Mouse (Mus musculus) liver, embryonic 14.5 days (tissue): ENCODE measurements around the gene Ror2. TPM values are rescaled to one million over a fixed set of nuclear protein-coding genes. Genes with fewer than 3 reads are reported as not detected.

ENCODE experiments used
- ATAC-seq: fragments of 200-750 bp; cut with Nextera tagmentation; 2 replicates; pipeline ENCODE4 v1.8.0; 2017; ENCODE audit warnings: moderate number of reproducible peaks, mild to moderate bottlenecking, moderate library complexity; ENCODE audit not compliant: insufficient read depth
- DNase-seq, 3 experiments: peaks; one replicate each; pipeline ENCODE4 v3.0.0-alpha.2; 2012 to 2013; ENCODE audit warnings: low read depth in 3 of 3, low spot score in 3 of 3
- H3K27ac ChIP-seq: fragments of 300-500 bp; sonication (generic); 2 replicates; pipeline ENCODE4 v1.5.1; 2014; ENCODE audit warnings: moderate library complexity, mild to moderate bottlenecking, control low read depth, inconsistent platforms
- H3K27me3 ChIP-seq: fragments of 300-500 bp; sonication (generic); 2 replicates; pipeline ENCODE4 v1.6.1; 2014; ENCODE audit warnings: mild to moderate bottlenecking, low read length, moderate library complexity; ENCODE audit not compliant: control insufficient read depth, insufficient read depth
- H3K36me3 ChIP-seq: fragments of 300-500 bp; sonication (generic); replicated peaks from 2 replicates; pipeline ENCODE4 v1.6.1; 2014; ENCODE audit warnings: low read depth; ENCODE audit not compliant: control insufficient read depth, insufficient read depth
- H3K4me1 ChIP-seq, 2 experiments: fragments of 200-500 bp in 1 of 2; fragments of 300-500 bp in 1 of 2; sonication (generic) in 1 of 2; replicated peaks; 2 replicates each; pipeline ENCODE4 v1.6.1; 2012 to 2014; ENCODE audit warnings: antibody characterized with exemption in 1 of 2, inconsistent platforms in 1 of 2, low read length in 1 of 2; ENCODE audit not compliant: control insufficient read depth in 2 of 2, insufficient read depth in 2 of 2
- H3K4me2 ChIP-seq: fragments of 300-500 bp; sonication (generic); 2 replicates; pipeline ENCODE4 v1.6.1; 2014; ENCODE audit warnings: low read depth, mild to moderate bottlenecking, control low read depth, moderate library complexity
- H3K4me3 ChIP-seq, 2 experiments: fragments of 200-500 bp in 1 of 2; fragments of 300-500 bp in 1 of 2; sonication (generic) in 1 of 2; 2 replicates each; pipeline ENCODE4 v1.5.1; 2012 to 2014; ENCODE audit warnings: low read depth in 2 of 2, low read length in 2 of 2, mild to moderate bottlenecking in 2 of 2, control low read depth in 1 of 2, inconsistent platforms in 1 of 2, moderate library complexity in 1 of 2; ENCODE audit not compliant: insufficient read depth in 1 of 2
- H3K9ac ChIP-seq: fragments of 300-500 bp; sonication (generic); replicated peaks from 2 replicates; pipeline ENCODE4 v1.6.1; 2014; ENCODE audit warnings: mild to moderate bottlenecking, control low read depth, moderate library complexity
- H3K9me3 ChIP-seq: fragments of 300-500 bp; sonication (generic); 2 replicates; pipeline ENCODE4 v1.6.1; 2016; ENCODE audit warnings: low read length, mixed read lengths; ENCODE audit not compliant: control insufficient read depth
- CTCF ChIP-seq: IDR thresholded peaks from 2 replicates; pipeline ENCODE4 v1.5.1; 2016; ENCODE audit warnings: antibody characterized with exemption, low read depth, control low read depth
- EP300 ChIP-seq: IDR thresholded peaks from 2 replicates; pipeline ENCODE4 v1.6.1; 2016; ENCODE audit warnings: antibody characterized with exemption, low read depth
- WGBS: fragments of 180-500 bp; shearing (Covaris S2); extraction: QIAGEN DNeasy Blood & Tissue Kit; methylation state at CpG from one replicate; pipeline ENCODE4 v1.1.7; 2014; ENCODE audit not compliant: insufficient replicate concordance; 5-methylcytosine and 5-hydroxymethylcytosine counted together
- polyA plus RNA-seq, 2 experiments: library from polyadenylated mRNA; depleted of rRNA in 1 of 2; stranded (reverse) in 1 of 2; unstranded in 1 of 2; fragments of >200 nt; fragmentation: Nextera tagmentation in 1 of 2; extraction: Ambion mirVana in 1 of 2; gene quantifications; 2 replicates each; pipeline versions ENCODE4 v1.2.1 to v1.2.3; 2012 to 2014

Gene Ror2
- polyA plus RNA-seq, 2 experiments, result 0.03 to 0.19 TPM

GRCm38 (mm10) chr13:53219889-53220288 lies 66.0 kb downstream of the Ror2 start:
- H3K9me3 ChIP-seq, result no peaks in the 10 kb centered on the region
- no peaks in the 10 kb centered on the region for H3K27me3 ChIP-seq
- H3K36me3 ChIP-seq, result no peaks in the 10 kb centered on the region
- no peak overlapping the region for H3K27ac ChIP-seq
- WGBS, result 78% methylated on average over 10 of the region's 10 CpGs
- DNase-seq, result no peak
- TF ChIP-seq EP300 (no peak), CTCF (no peak)
- no peaks in the 10 kb centered on the region for H3K4me1 ChIP-seq
- no peak overlapping the region for H3K9ac ChIP-seq
- ATAC-seq, result no peak
- H3K4me2 ChIP-seq, result no peak overlapping the region
- H3K4me3 ChIP-seq, result no peak overlapping the region

GRCm38 (mm10) chr13:53219391-53219790 lies 66.5 kb downstream of the Ror2 start:
- Histone ChIP-seq H3K27ac (no peak overlapping the region), H3K9me3 (no peaks in the 10 kb centered on the region), H3K4me1 (no peaks in the 10 kb centered on the region), H3K9ac (no peak overlapping the region), H3K4me3 (no peak overlapping the region), H3K27me3 (no peaks in the 10 kb centered on the region), H3K4me2 (no peak overlapping the region), H3K36me3 (no peaks in the 10 kb centered on the region)
- TF ChIP-seq EP300 (no peak), CTCF (no peak)
- ATAC-seq (no peak), DNase-seq (no peak)
- WGBS, result 36% methylated on average over 3 of the region's 3 CpGs

GRCm38 (mm10) chr13:53217396-53217975 lies 68.4 kb downstream of the Ror2 start:
- no peak for TF ChIP-seq CTCF
- no peak for TF ChIP-seq EP300
- DNase-seq, result no peak
- Histone ChIP-seq H3K36me3 (no peaks in the 10 kb centered on the region), H3K4me1 (no peaks in the 10 kb centered on the region), H3K9me3 (no peaks in the 10 kb centered on the region), H3K9ac (no peak overlapping the region), H3K27ac (no peak overlapping the region), H3K27me3 (no peaks in the 10 kb centered on the region), H3K4me3 (no peak overlapping the region), H3K4me2 (no peak overlapping the region)
- ATAC-seq, result no peak
- WGBS, result 54% methylated on average over 6 of the region's 6 CpGs

GRCm38 (mm10) chr13:53211971-53212733 lies 73.8 kb downstream of the Ror2 start:
- no peak for TF ChIP-seq EP300
- no peak for TF ChIP-seq CTCF
- H3K4me2 ChIP-seq, result no peak overlapping the region
- H3K9ac ChIP-seq, result no peak overlapping the region
- no peak overlapping the region for H3K4me3 ChIP-seq
- ATAC-seq, result no peak
- H3K9me3 ChIP-seq, result no peaks in the 10 kb centered on the region
- no peaks in the 10 kb centered on the region for H3K27me3 ChIP-seq
- no peaks in the 10 kb centered on the region for H3K4me1 ChIP-seq
- H3K27ac ChIP-seq, result no peak overlapping the region
- 18% methylated on average over 19 of the region's 19 CpGs for WGBS
- no peaks in the 10 kb centered on the region for H3K36me3 ChIP-seq
- DNase-seq, result no peak

- Histone ChIP-seq H3K27ac (no peak overlapping the region), H3K9ac (no peak overlapping the region), H3K4me3 (no peak overlapping the region), H3K4me1 (no peaks in the 10 kb centered on the region; a peak in 1 of 4 replicates), H3K27me3 (no peaks in the 10 kb centered on the region), H3K36me3 (no peaks in the 10 kb centered on the region), H3K9me3 (no peaks in the 10 kb centered on the region), H3K4me2 (no peak overlapping the region)
- TF ChIP-seq EP300 (no peak), CTCF (no peak)
- DNase-seq (no peak), ATAC-seq (no peak)
- 65% methylated on average over 10 of the region's 10 CpGs for WGBS
Measured at GRCm38 (mm10) chr13:53208556-53208955, 77.4 kb downstream of the Ror2 start.
